Mouse (Mus musculus) hindbrain, embryonic 10.5 days (tissue): ENCODE data around the gene Ahnak2. TPM values are rescaled to one million over a fixed set of nuclear protein-coding genes. Genes with fewer than 3 reads are reported as not detected.
A peak's percentile ranks its signal among the peaks of the same experiment; 100 is the strongest.

Experiments
- DNase-seq: peaks from one replicate; pipeline ENCODE4 v3.0.0-alpha.2; 2017; ENCODE audit warnings: low spot score
- H3K27ac ChIP-seq: fragments of 300-500 bp; sonication (generic); 2 replicates; pipeline ENCODE4 v1.5.1; 2016; ENCODE audit warnings: mild to moderate bottlenecking, moderate library complexity
- H3K27me3 ChIP-seq: fragments of 300-500 bp; sonication (generic); 2 replicates; pipeline ENCODE4 v1.6.1; 2016; ENCODE audit warnings: mild to moderate bottlenecking; ENCODE audit not compliant: poor library complexity, insufficient read depth, severe bottlenecking
- H3K36me3 ChIP-seq: fragments of 300-500 bp; sonication (generic); 2 replicates; pipeline ENCODE4 v1.6.1; 2016; ENCODE audit warnings: mild to moderate bottlenecking, moderate library complexity
- H3K4me1 ChIP-seq: fragments of 300-500 bp; sonication (generic); replicated peaks from 2 replicates; pipeline ENCODE4 v1.6.1; 2016; ENCODE audit warnings: mild to moderate bottlenecking
- H3K4me3 ChIP-seq: fragments of 300-500 bp; sonication (generic); 2 replicates; pipeline ENCODE4 v1.5.1; 2016; ENCODE audit warnings: mild to moderate bottlenecking, moderate library complexity
- H3K9me3 ChIP-seq: fragments of 300-500 bp; sonication (generic); 2 replicates; pipeline ENCODE4 v1.6.1; 2016; ENCODE audit warnings: mild to moderate bottlenecking, moderate library complexity
- WGBS: fragments of 180-500 bp; shearing (Covaris S2); methylation state at CpG from one replicate; pipeline ENCODE4 v1.1.7; 2016; 5-methylcytosine and 5-hydroxymethylcytosine counted together
- polyA plus RNA-seq: library from polyadenylated mRNA; unstranded; fragments of >200 nt; fragmentation: Nextera tagmentation; extraction: Ambion mirVana; gene quantifications from 2 replicates; pipeline ENCODE4 v1.2.1, GENCODE M21; 2016

The Ahnak2 gene
- polyA plus RNA-seq, 1 experiment from 2014 or later: 0.37 TPM

DNA sequence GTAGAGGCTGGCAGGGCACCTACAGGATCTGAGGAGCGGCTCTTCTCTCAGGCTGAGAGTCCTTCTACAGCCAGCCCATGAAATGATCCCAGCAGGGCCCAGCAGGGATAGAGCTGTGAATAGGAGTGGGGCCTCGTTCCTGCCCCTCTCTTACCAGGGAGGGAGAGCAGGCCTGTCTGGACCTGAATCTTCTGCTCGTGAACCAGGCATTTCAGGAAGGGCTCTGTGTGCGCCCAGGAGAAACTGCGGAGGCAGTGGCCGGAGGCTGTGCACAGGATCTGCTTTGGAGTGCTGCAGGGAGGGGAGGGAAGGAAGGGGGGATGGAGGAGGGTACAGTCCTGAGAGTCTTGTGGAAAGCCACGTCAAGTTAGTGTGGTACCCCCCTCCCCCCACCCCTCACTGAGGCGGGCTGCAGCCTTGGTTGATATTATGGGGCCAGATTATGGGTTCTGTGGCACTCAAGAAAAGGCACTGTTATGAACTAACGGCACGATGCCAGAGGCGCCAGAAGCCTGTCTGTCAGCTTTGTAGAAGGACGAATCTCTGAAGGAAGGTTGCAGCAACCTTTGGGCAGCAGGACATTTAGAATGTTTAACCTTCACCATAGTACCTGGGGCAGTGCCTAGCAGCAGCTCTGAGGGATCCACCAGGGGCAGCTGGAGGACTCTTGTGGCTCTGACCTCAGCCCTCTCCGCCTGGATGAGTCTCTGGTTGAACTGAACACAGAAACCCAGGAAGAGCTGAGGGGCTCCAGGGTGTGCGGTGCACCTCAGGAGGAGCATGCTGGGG lies 12.4 kb upstream of the Ahnak2 start:
- Histone ChIP-seq H3K4me3 (no peak overlapping the region), H3K9me3 (no peaks in the 10 kb centered on the region), H3K27me3 (peaks cover 8% of the 10 kb centered on the region; the same call in 1 of the 2 replicates), H3K27ac (no peak overlapping the region), H3K36me3 (peaks cover 87% of the 10 kb centered on the region), H3K4me1 (peaks cover 10% of the 10 kb centered on the region)
- DNase-seq: no peak
- 79% methylated on average over 14 of the region's 14 CpGs for WGBS

DNA sequence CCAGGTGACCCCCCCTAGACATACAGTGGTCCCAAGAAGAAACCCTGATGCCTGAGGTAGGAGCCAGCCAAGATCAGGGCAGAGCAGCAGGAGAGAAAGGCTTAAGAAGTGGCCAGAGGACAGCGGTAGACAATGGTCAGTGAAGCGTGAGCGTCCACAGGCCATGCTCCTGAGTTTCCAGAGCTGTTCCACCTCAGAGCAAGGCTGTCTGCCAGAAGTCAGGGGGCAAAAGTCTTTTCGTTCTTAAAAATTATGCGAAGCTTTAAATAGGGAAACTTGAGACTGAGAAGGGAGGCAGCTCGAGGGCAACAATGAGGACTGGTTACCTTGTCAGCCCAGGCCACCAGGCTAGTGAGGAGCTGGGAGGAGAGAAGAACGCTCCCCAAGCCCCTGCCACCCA lies 10.9 kb upstream of the Ahnak2 start:
- H3K9me3 ChIP-seq: no peaks in the 10 kb centered on the region
- no peak for DNase-seq
- H3K27me3 ChIP-seq: peaks cover 8% of the 10 kb centered on the region; the same call in 1 of the 2 replicates
- WGBS: 87% methylated on average over 7 of the region's 7 CpGs
- H3K36me3 ChIP-seq: peaks cover 72% of the 10 kb centered on the region
- H3K4me1 ChIP-seq: peaks cover 24% of the 10 kb centered on the region
- no peak overlapping the region for H3K27ac ChIP-seq
- no peak overlapping the region for H3K4me3 ChIP-seq

DNA sequence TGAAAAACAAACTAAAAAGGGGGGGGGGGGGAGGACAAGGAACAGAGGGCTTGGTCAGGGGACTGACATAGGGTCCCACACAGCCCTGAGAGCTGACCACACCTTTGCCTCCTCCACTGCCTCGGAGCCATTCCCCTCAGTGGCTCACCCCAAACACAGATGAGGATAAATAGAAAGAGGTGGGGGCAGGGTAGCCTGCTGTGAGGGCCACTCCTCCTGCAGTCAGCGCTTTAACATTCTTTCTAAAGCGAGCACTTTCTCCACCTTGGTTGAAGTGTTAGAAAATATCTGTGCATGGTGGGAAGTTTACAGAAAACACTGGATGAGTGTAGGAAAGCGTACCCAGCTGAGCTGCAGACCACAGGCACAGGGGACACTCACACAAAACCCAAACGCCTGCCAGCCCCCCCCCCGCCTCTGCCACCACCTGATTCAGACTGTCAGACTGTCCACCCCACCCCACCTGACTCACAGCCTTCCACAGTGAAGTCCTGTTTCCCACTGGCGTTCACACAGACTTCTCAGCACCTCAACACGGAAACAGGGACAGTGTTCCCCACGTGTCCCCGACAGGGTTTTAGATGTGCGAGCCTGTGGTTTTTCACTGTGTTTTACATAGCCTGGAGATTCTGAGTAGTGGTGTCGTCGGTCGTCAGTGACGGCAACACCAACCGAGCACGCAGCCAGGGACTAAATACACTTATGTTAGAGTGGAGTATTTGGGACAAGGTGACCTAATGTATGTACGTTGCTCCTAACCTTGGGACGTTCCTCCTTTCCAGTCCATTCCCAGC lies 7.8 kb upstream of the Ahnak2 start:
- Histone ChIP-seq H3K4me1 (peaks cover 28% of the 10 kb centered on the region), H3K27ac (no peak overlapping the region), H3K27me3 (peaks cover 14% of the 10 kb centered on the region), H3K9me3 (no peaks in the 10 kb centered on the region), H3K36me3 (peaks cover 41% of the 10 kb centered on the region), H3K4me3 (peak overlapping the region; percentile 70)
- no peak for DNase-seq
- WGBS: 64% methylated on average over 19 of the region's 19 CpGs

DNA sequence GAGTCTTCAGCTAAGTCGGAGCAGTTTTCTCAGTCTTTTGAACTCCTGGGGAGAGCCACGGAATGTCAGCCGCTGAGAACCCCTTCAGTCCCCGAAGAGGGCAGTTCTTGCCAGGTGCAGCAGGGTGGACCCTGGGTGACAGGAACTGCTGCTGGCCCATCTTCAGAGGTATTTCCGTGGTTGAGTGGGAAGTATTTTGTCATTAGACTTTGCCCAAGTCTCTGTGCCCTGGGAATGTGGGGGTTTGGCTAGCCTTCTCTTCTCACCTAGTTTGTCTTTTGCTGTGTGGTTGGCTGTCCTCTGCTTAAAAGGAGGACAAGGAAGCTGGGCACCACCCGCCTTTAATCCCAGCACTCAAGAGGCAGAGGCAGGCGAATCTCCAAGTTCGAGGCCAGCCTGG lies 7.2 kb upstream of the Ahnak2 start:
- Histone ChIP-seq H3K27ac (peak overlapping the region; percentile 82; the same call in 1 of the 2 replicates), H3K9me3 (no peaks in the 10 kb centered on the region)
- 24% methylated on average over 8 of the region's 8 CpGs for WGBS

DNA sequence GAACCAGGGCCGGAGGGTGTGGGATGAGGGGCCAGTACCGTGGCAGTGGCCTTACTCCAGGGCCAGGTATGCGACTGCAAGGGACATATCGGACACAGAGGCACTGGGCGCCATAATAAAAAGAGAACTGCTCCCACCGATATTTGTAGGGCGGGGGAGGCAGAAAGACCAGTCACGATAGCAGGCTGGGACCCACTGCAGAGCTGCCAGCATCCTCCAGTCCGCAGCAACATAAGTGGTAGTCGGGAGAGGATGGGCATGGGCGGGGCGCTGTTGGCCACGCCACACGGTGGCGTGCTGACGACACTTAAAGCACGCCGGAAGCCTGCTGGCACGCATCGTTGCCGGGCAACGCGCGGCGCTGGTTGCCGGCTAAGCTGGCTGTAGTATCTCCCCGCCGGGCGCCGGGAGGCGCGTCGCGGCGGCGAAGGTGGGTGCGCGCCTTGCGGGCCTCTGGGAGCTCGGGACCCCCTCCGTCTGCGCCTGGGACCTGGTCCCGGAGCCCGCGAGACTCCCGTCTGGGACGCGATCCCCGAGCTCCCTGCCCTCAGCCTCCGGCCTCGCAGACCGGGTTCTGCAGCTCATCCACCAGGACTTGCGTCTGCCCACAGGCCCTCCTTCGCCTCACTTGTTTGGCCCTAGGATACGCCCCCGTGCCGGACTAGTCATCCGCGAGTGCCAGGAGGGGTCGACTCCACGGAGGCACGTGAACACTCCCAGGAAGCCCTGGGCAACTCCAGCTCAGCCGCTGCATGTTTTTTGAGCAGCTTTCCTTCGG lies 6.3 kb upstream of the Ahnak2 start, which contains the start of gene Clba1:
Gene Clba1 (plus strand): TSS at position 351 of the 778 bp plus-strand sequence.
- peak within 1 kb of the TSS; percentile 82 for H3K27ac ChIP-seq
- peaks cover 30% of the 10 kb centered on the region for H3K4me1 ChIP-seq
- no peaks in the 10 kb centered on the region for H3K9me3 ChIP-seq
- peaks cover 26% of the 10 kb centered on the region for H3K36me3 ChIP-seq
- H3K27me3 ChIP-seq: peaks cover 29% of the 10 kb centered on the region
- DNase-seq: peak; percentile 93
- WGBS: 1% methylated on average over 64 of the region's 64 CpGs
- peak within 1 kb of the TSS; percentile 70 for H3K4me3 ChIP-seq

More for the DNA sequence above, 7.2 kb upstream of the Ahnak2 start:
- Histone ChIP-seq H3K4me1 (peaks cover 28% of the 10 kb centered on the region), H3K4me3 (peak overlapping the region; percentile 70), H3K27me3 (peaks cover 21% of the 10 kb centered on the region), H3K36me3 (peaks cover 35% of the 10 kb centered on the region)
- DNase-seq: no peak

DNA sequence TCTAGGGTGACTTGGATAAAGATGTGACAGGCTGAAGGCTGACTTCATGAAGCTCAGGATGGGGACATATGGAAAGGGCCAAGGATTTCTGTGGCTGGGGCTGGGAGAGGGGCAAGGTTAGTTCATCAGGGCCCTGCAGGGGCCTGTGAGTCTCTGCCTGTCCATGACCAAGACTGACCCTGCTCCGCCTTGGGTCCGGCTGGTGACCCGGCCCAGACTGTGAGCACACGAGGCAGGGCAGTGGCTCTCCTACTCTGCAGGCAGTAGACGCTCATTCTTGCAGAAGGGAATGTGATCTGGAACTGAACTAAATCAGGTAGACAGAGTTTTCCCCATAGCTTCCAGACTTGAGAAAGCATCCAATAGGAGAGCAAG lies 5.7 kb upstream of the Ahnak2 start:
- H3K27ac ChIP-seq: peak overlapping the region; percentile 82
- H3K27me3 ChIP-seq: peaks cover 35% of the 10 kb centered on the region
- 65% methylated on average over 5 of the region's 5 CpGs for WGBS
- peaks cover 36% of the 10 kb centered on the region for H3K4me1 ChIP-seq
- no peaks in the 10 kb centered on the region for H3K9me3 ChIP-seq
- H3K36me3 ChIP-seq: peaks cover 21% of the 10 kb centered on the region
- DNase-seq: no peak
- H3K4me3 ChIP-seq: peak overlapping the region; percentile 70

DNA sequence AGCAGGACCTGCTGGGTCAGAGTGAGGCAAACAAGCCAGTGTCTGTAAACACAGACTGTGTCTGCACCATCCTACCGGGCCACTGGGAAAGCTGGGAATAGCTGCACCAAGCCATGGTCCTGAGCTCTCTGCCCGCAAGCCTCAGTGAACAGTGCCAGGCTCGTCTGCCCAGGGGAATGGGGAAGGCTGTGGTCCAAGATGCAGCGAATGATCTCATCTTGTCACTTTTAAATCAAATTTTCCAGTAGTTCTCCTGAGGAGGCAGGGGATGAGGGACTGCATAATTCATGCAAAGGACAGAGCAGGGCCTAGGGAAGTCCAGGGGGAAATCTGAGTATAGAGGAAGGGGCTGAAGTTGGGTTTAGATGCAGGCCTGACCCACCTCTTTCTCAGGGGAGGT lies 5.3 kb upstream of the Ahnak2 start:
- DNase-seq: no peak
- peak overlapping the region; percentile 82; the same call in 1 of the 2 replicates for H3K27ac ChIP-seq
- no peak overlapping the region for H3K4me3 ChIP-seq
- WGBS: 85% methylated on average over 4 of the region's 4 CpGs
- H3K36me3 ChIP-seq: peaks cover 17% of the 10 kb centered on the region
- H3K27me3 ChIP-seq: peaks cover 39% of the 10 kb centered on the region
- H3K4me1 ChIP-seq: peaks cover 40% of the 10 kb centered on the region
- no peaks in the 10 kb centered on the region for H3K9me3 ChIP-seq

DNA sequence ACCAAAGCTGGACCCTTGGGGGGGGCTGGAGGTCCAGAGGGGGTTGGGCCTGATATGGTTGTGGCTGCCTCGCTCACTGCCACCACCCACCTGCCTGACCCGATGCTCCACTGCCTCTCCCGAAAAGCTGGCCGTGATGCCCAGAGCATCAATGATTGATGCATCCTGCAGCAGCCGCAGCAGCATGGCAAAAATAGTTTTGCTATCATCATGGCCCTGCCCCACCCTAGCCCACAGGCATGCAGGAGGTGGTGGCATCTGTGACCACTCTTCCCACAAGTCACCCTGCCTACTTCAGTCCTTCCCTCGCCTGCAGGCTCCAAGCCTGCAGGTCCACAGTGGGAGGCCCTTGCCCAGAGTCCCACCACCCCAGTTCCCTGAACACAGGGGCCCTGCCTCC lies 3.6 kb upstream of the Ahnak2 start:
- H3K27me3 ChIP-seq: peaks cover 57% of the 10 kb centered on the region
- WGBS: 83% methylated on average over 6 of the region's 6 CpGs
- H3K4me1 ChIP-seq: peaks cover 55% of the 10 kb centered on the region
- no peak for DNase-seq
- H3K4me3 ChIP-seq: no peak overlapping the region
- H3K27ac ChIP-seq: no peak overlapping the region
- H3K36me3 ChIP-seq: no peaks in the 10 kb centered on the region
- H3K9me3 ChIP-seq: no peaks in the 10 kb centered on the region

DNA sequence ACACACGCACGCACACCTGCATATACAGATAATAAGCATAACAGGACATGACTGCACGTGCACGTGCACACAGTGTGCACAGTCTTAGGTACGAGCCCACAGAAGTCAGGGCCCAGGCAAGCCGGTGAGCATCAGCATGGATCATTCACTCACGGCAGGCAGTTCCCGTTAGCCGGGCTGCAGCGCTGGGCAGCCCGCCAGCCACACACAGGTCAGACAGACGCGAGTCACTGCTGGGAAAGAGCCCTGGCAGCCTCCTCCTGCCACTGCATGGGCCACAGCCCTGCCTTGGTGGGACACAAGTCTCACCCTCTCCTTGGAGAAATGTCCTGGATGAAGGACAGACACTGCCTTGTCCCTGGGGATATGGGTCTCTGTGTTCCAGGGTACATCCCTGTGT lies 1.6 kb upstream of the Ahnak2 start:
- no peak overlapping the region for H3K27ac ChIP-seq
- whole genome bisulfite sequencing: 62% methylated on average over 13 of the region's 13 CpGs
- H3K4me3 ChIP-seq: no peak overlapping the region
- DNase-seq: no peak
- no peaks in the 10 kb centered on the region for H3K9me3 ChIP-seq
- H3K36me3 ChIP-seq: no peaks in the 10 kb centered on the region
- H3K27me3 ChIP-seq: peaks cover 61% of the 10 kb centered on the region
- H3K4me1 ChIP-seq: peaks cover 45% of the 10 kb centered on the region

DNA sequence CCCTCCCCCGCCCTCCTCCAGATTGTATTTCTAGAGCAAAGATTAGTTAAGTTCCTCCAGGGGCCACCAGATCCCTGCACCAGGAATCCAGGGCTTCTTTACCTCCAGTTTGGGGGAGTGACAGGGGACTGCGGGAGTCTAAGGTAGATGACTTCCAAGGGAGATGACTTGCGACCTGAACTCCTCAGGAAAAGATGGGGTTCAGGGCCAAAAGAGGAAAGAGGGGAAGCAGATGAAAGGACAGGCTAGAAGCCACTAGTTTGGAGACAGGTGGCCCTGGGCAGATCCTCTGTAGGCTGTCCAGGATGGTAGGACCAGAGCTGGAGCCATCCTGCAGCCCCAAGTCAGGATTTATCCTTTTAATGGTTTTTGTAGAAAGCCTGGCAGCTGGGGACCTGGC lies 460 bp upstream of the Ahnak2 start:
- H3K4me3 ChIP-seq: peak overlapping the region; percentile 77
- no peaks in the 10 kb centered on the region for H3K36me3 ChIP-seq
- H3K4me1 ChIP-seq: peaks cover 36% of the 10 kb centered on the region
- H3K27me3 ChIP-seq: peaks cover 68% of the 10 kb centered on the region
- DNase-seq: no peak
- H3K9me3 ChIP-seq: no peaks in the 10 kb centered on the region
- H3K27ac ChIP-seq: peak overlapping the region; percentile 78; the same call in 1 of the 2 replicates
- WGBS: 23% methylated on average over 3 of the region's 3 CpGs

DNA sequence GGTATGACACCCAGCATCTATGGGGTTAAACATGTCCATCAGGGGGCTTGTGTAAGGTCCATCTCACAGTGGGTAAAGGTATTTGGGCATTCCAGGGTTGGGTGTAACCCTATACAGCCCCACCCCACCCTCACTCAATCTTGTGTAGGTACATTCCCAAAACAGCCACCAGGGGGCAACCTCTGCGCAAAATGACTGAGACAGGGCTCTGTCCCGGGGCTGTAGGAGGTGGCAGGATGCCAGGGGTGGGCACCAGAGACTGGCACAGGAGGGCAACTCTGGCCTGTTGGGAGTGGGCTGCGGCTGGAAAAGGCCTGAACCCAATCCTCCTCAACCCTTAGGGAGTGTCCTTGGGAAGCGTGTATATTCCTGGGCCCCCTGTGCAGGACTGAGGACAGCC lies 2.0 kb downstream of the Ahnak2 start:
- H3K27me3 ChIP-seq: peaks cover 74% of the 10 kb centered on the region
- no peaks in the 10 kb centered on the region for H3K36me3 ChIP-seq
- H3K4me3 ChIP-seq: no peak overlapping the region
- DNase-seq: peak; percentile 71
- WGBS: 11% methylated on average over 4 of the region's 4 CpGs
- H3K9me3 ChIP-seq: no peaks in the 10 kb centered on the region
- H3K4me1 ChIP-seq: peaks cover 46% of the 10 kb centered on the region
- H3K27ac ChIP-seq: no peak overlapping the region

DNA sequence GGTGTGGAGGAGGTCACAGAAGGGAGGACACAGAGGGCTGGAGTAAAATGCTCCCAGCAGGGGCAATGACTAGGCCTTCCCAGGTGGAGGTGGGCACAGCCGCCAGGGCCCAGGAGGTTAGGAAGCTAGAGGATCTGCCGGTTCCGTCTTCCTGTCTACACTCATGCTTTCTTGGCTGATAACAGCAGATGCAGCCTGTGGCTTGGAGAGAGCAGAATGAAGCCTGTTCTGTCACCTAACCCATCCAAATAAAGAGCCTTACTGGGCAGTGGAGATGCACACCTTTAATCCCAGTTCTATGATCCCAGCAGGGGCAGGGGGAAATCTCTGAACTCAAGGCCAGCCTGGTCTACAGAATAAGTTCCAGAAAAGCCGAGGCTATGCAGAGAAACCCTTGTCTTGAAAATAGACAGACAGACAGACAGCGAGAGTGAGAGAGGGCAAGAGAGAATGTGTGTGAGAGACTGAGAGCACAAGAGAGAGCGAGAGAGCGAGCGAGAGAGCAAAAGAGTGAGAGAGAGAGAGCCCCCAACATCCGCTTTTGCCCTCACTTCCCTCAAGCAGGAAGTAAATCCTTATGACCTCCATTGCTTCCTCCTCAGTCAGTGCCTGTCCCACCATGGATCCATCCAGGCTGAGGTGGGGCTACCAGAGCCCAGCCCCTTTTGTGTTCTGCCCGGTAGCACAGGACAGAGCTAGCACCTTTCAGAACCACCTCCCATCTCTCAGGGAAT lies 3.1 kb downstream of the Ahnak2 start:
- Histone ChIP-seq H3K9me3 (no peaks in the 10 kb centered on the region), H3K4me3 (no peak overlapping the region), H3K27me3 (peaks cover 63% of the 10 kb centered on the region), H3K4me1 (peaks cover 55% of the 10 kb centered on the region), H3K27ac (no peak overlapping the region), H3K36me3 (no peaks in the 10 kb centered on the region)
- DNase-seq: no peak
- 83% methylated on average over 10 of the region's 10 CpGs for WGBS
